Mouse (Mus musculus): ENCODE measurements around the gene Nhlh2. TPM values are rescaled to one million over a fixed set of nuclear protein-coding genes. Genes with fewer than 3 reads are reported as not detected.
A peak's percentile ranks its signal among the peaks of the same experiment; 100 is the strongest.

The Nhlh2 gene
- polyA plus RNA-seq, 1 experiment from 2014 or later, result 0.09 TPM

DNA sequence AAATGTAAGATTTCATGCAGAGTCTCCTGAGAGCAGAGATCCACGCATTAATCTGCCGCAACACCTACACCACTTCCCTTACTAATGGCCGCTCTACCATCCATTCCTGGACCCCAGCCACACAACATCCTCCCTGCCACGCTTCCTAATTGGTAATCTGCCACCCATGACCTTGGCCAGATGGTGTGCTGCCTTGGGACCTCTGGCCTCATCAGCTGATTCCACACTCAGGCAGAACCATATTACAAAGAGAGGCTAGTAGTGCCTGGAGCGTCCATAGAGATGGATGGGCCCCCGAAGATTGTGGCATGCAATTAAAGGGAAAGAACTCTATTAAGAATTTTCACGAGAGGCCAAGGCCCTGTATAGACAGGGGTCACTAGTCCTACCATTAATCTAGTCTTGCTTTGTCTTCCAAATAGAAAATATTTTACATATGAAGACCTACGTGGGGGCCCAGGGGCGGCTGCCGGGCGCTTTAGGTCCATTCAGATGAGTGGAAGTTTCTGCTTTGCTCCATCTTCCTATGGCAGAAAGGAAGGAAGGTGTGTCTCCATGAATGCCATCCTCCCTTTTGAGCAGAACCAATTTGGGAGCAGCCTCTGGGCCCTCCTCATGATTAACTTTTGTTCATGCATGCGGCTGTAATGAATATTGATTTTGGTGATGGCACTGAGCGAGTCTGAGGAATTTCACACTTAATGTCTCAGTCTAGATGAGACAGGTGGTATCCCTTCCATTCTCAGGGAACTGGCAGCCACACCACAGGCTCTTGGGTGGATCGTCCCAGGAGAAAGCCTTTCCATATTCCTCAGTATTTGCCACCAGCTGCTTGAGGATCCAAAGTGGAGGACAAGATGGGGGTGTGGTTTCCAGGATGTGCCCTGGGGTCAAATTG, 39.6 kb downstream of the Nhlh2 start:
- Histone ChIP-seq H3K9ac (ENCODE audit: low read depth, low read length) (no peak overlapping the region), H3K9me3 (ENCODE audit: control insufficient read depth, low read length) (no peaks in the 10 kb centered on the region), H3K36me3 (ENCODE audit: control insufficient read depth, insufficient read depth, low read length) (no peaks in the 10 kb centered on the region), H3K4me1 (ENCODE audit: control insufficient read depth, insufficient read depth, low read length) (no peaks in the 10 kb centered on the region), H3K27me3 (replicated peaks; ENCODE audit: control insufficient read depth, insufficient read depth, low read length) (no peaks in the 10 kb centered on the region), H3K27ac (ENCODE audit: low read length) (no peak overlapping the region), H3K4me2 (ENCODE audit: low read depth, low read length) (no peak overlapping the region), H3K4me3 (ENCODE audit: low read length) (no peak overlapping the region)
- no peak for ATAC-seq
- 80% methylated on average over 14 of the region's 14 CpGs for WGBS

DNA sequence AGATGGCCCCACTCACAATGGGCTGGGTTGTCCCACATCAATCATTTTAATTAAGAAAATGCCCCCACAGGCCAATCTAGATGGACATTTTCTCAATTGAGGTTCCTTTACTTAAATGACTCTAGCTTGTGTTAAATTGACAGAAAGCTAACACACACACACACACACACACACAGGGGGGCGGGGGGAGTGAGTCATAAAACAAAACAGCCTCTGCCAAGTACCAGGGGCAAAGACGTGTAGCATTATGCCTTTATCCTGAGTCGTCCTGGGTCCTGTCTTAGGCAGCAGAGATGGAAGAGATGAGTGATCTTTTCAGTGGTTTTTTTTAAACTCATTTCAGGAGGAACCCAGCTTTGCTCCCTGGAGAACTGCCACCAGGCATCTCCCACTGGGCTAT, 42.2 kb downstream of the Nhlh2 start:
- Histone ChIP-seq H3K4me2 (ENCODE audit: low read depth, low read length) (no peak overlapping the region), H3K27ac (ENCODE audit: low read length) (peak overlapping the region; percentile 24; the same call in 1 of the 2 replicates), H3K4me1 (ENCODE audit: control insufficient read depth, insufficient read depth, low read length) (no peaks in the 10 kb centered on the region), H3K9ac (ENCODE audit: low read depth, low read length) (no peak overlapping the region), H3K4me3 (ENCODE audit: low read length) (no peak overlapping the region), H3K36me3 (ENCODE audit: control insufficient read depth, insufficient read depth, low read length) (no peaks in the 10 kb centered on the region), H3K9me3 (ENCODE audit: control insufficient read depth, low read length) (no peaks in the 10 kb centered on the region), H3K27me3 (replicated peaks; ENCODE audit: control insufficient read depth, insufficient read depth, low read length) (no peaks in the 10 kb centered on the region)
- ATAC-seq, result no peak
- WGBS, result 41% methylated on average over 3 of the region's 3 CpGs

DNA sequence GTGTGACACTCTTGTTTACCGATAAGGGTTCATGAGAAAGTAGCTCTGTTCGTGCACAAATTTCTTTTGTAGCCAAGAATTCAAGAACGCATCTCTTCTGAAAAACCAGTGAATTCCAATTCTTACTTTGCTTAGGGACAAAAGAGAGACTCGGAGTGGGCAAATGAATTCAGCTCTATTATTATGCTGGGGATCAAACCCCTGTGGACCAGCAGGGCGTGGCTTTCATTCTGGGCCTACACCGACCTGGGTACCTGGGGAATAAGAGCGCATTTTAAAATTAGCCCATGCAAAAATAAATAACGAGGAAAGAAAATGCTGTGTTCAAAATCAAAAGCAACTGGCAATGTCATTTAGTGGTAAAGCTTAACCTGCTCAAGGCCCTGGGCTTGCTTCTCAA, 43.4 kb downstream of the Nhlh2 start:
- no peaks in the 10 kb centered on the region for H3K4me1 ChIP-seq (ENCODE audit: control insufficient read depth, insufficient read depth, low read length)
- no peaks in the 10 kb centered on the region for H3K27me3 ChIP-seq (replicated peaks; ENCODE audit: control insufficient read depth, insufficient read depth, low read length)
- 66% methylated on average over 8 of the region's 8 CpGs for WGBS
- ATAC-seq, result no peak
- no peak overlapping the region for H3K4me2 ChIP-seq (ENCODE audit: low read depth, low read length)
- no peaks in the 10 kb centered on the region for H3K9me3 ChIP-seq (ENCODE audit: control insufficient read depth, low read length)
- H3K9ac ChIP-seq (ENCODE audit: low read depth, low read length), result no peak overlapping the region
- no peaks in the 10 kb centered on the region for H3K36me3 ChIP-seq (ENCODE audit: control insufficient read depth, insufficient read depth, low read length)
- H3K27ac ChIP-seq (ENCODE audit: low read length), result no peak overlapping the region
- H3K4me3 ChIP-seq (ENCODE audit: low read length), result no peak overlapping the region

DNA sequence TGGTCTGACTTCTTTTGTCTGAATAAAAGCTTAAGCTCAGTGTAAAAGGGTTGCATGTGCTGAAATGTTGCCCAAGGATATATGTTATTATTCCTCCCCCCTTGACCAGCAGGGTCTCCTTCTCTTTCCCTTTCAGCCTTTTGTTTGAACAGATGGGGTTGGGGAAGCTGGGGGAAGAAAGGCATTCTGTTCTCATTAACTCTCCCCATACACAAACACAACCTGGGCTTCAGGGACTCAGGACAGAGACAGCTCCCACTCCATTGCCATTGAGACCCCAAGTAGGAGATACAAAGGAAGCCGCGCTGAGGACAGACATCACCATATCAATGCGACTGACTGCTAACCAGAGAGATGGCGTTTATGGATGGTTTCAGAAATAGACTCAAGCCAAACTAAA, 46.0 kb downstream of the Nhlh2 start:
- H3K9me3 ChIP-seq (ENCODE audit: control insufficient read depth, low read length), result no peaks in the 10 kb centered on the region
- H3K4me3 ChIP-seq (ENCODE audit: low read length), result no peak overlapping the region
- H3K4me1 ChIP-seq (ENCODE audit: control insufficient read depth, insufficient read depth, low read length), result no peaks in the 10 kb centered on the region
- H3K27ac ChIP-seq (ENCODE audit: low read length), result no peak overlapping the region
- H3K9ac ChIP-seq (ENCODE audit: low read depth, low read length), result no peak overlapping the region
- H3K36me3 ChIP-seq (ENCODE audit: control insufficient read depth, insufficient read depth, low read length), result no peaks in the 10 kb centered on the region
- no peaks in the 10 kb centered on the region for H3K27me3 ChIP-seq (replicated peaks; ENCODE audit: control insufficient read depth, insufficient read depth, low read length)
- WGBS, result 66% methylated on average over 4 of the region's 4 CpGs
- no peak for ATAC-seq
- no peak overlapping the region for H3K4me2 ChIP-seq (ENCODE audit: low read depth, low read length)

DNA sequence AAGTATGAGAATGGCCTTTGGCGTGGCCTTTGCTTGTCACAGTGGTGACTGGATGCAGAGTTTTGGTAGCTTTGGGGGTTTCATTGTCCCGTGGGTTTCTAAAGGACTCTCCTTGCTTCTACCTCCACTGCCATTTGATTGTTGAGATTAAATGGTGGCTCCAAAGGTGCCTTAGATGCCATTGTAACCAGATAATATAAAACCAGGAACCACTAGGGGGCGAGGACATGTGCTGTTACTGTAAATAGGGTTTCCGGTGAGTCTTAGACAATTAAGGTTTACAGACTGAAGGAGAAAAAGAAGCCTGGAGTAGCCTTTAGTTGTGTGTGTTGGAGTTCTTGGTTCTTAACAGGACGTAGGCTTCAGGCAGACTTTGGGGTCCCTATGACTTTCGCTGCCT, 50.2 kb downstream of the Nhlh2 start:
- Histone ChIP-seq H3K4me3 (ENCODE audit: low read length) (no peak overlapping the region), H3K9me3 (ENCODE audit: control insufficient read depth, low read length) (no peaks in the 10 kb centered on the region), H3K27me3 (replicated peaks; ENCODE audit: control insufficient read depth, insufficient read depth, low read length) (no peaks in the 10 kb centered on the region), H3K4me1 (ENCODE audit: control insufficient read depth, insufficient read depth, low read length) (peaks cover 8% of the 10 kb centered on the region; the same call in 1 of the 2 replicates), H3K27ac (ENCODE audit: low read length) (no peak overlapping the region), H3K4me2 (ENCODE audit: low read depth, low read length) (no peak overlapping the region), H3K36me3 (ENCODE audit: control insufficient read depth, insufficient read depth, low read length) (no peaks in the 10 kb centered on the region), H3K9ac (ENCODE audit: low read depth, low read length) (no peak overlapping the region)
- ATAC-seq, result no peak
- 74% methylated on average over 6 of the region's 6 CpGs for WGBS

DNA sequence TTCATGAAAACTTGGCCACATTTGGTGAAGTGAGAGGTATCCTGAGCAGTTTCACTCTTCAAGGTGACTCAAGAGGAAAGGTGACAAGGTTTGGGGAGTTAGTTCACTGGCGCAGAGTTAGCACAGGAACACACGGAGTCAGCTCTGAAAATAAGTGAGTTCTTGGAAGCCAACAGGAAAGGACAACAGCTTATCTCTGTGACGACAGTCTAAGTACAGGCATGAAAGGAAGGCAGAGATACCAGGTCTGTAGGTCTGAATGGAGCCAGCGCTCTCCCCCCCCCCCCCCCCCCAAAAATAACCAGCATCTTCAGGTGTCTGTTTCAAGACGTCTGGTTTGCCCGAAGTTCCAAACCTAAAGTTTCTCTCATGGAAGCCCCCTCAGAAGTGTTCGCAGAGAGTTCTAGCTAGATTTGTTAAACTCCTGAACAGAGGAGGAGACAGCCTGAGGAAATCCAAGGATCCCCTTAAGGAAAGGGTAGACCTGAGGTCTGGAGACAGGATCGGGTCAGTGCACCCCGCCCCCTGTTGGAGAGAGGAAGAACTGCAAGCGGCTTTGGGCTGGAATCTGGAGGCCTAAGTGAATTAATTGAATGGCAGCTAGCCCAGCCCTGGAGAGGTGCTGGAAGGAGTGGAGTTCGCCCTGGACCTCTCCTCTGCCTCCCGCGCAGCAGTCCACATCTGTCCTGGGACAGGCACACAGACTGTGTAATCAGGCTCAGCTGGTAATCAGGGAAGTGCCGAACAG, 52.2 kb downstream of the Nhlh2 start:
- no peak; the same call in 1 of the 2 replicates for ATAC-seq

DNA sequence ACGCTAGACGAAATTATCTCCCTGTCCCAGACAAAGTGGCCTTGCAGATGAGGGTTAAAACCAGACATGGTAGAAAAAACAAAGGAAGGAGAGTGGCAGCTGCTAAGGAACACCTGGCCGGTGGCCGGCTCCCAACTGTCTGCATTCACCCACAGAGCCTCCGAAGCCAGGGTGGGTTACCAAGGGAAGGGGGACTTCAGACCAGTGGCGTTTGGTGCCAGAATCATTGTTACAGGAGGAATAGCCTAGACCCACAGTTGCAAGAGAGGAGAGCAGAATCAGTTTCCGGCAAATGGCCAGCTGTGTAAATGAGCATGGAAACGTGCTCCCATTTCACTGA, 52.8 kb downstream of the Nhlh2 start:
- no peak overlapping the region for H3K4me2 ChIP-seq (ENCODE audit: low read depth, low read length)
- H3K36me3 ChIP-seq (ENCODE audit: control insufficient read depth, insufficient read depth, low read length), result no peaks in the 10 kb centered on the region
- 0 out of 2 replicates have a peak overlapping the region, but pooled peaks have one; percentile 24 for H3K27ac ChIP-seq (ENCODE audit: low read length)
- H3K9ac ChIP-seq (ENCODE audit: low read depth, low read length), result no peak overlapping the region
- no peaks in the 10 kb centered on the region for H3K27me3 ChIP-seq (replicated peaks; ENCODE audit: control insufficient read depth, insufficient read depth, low read length)
- no peak for ATAC-seq
- H3K4me3 ChIP-seq (ENCODE audit: low read length), result no peak overlapping the region
- peaks cover 8% of the 10 kb centered on the region; the same call in 1 of the 2 replicates for H3K4me1 ChIP-seq (ENCODE audit: control insufficient read depth, insufficient read depth, low read length)
- H3K9me3 ChIP-seq (ENCODE audit: control insufficient read depth, low read length), result no peaks in the 10 kb centered on the region
- 43% methylated on average over 8 of the region's 8 CpGs for WGBS

More for the DNA sequence above, 52.2 kb downstream of the Nhlh2 start:
- H3K4me1 ChIP-seq (ENCODE audit: control insufficient read depth, insufficient read depth, low read length), result peaks cover 8% of the 10 kb centered on the region; the same call in 1 of the 2 replicates
- H3K4me3 ChIP-seq (ENCODE audit: low read length), result no peak overlapping the region
- H3K4me2 ChIP-seq (ENCODE audit: low read depth, low read length), result no peak overlapping the region
- no peaks in the 10 kb centered on the region for H3K36me3 ChIP-seq (ENCODE audit: control insufficient read depth, insufficient read depth, low read length)
- no peaks in the 10 kb centered on the region for H3K27me3 ChIP-seq (replicated peaks; ENCODE audit: control insufficient read depth, insufficient read depth, low read length)
- WGBS, result 41% methylated on average over 14 of the region's 14 CpGs
- no peak overlapping the region for H3K9ac ChIP-seq (ENCODE audit: low read depth, low read length)
- H3K9me3 ChIP-seq (ENCODE audit: control insufficient read depth, low read length), result no peaks in the 10 kb centered on the region
- 0 out of 2 replicates have a peak overlapping the region, but pooled peaks have one; percentile 24 for H3K27ac ChIP-seq (ENCODE audit: low read length)

DNA sequence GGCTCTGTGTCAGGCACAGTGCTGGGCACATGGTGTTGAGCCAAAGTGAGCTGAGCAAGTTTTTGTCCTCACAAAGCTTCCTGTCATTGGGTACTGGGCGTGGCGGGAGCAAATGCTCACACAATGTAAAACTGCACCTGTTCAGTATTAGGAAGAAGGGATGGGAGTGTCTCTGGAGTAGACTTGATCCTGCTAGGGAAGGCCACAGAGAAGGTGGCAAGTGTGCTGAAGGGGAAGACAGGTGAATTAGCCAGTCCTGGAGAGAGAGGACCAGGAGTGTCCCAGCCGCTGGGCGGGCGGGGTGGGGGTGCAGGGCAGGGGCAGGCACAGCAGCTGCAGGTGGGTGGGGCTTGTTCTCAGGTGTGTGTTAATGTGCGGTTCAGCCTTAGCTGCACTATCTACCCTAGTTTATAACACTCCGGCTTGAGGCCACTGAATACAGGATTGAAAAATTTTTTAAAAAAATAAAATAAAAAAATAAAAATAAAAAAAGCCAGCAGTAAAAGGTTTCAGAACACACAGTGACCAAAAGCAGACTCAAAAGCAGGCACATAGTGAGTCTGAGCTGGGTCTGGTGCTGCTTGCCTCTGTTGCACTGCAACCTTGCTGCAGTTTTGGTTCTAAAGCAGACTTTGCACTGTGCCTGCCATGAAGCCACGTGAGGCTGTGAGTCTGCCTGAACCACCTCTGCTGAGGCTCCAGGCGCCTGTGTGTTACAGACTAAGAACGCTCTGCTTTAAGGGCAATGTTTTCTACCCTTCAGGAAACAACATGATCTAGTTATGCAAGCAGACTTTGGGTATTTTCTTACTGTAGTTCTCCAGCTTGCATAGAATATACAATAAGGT, 53.6 kb downstream of the Nhlh2 start:
- Histone ChIP-seq H3K27ac (ENCODE audit: low read length) (peak overlapping the region; percentile 57), H3K36me3 (ENCODE audit: control insufficient read depth, insufficient read depth, low read length) (no peaks in the 10 kb centered on the region), H3K4me1 (ENCODE audit: control insufficient read depth, insufficient read depth, low read length) (peaks cover 8% of the 10 kb centered on the region; the same call in 1 of the 2 replicates), H3K4me3 (ENCODE audit: low read length) (no peak overlapping the region), H3K27me3 (replicated peaks; ENCODE audit: control insufficient read depth, insufficient read depth, low read length) (no peaks in the 10 kb centered on the region), H3K4me2 (ENCODE audit: low read depth, low read length) (peak overlapping the region; percentile 2; the same call in 1 of the 2 replicates), H3K9ac (ENCODE audit: low read depth, low read length) (no peak overlapping the region), H3K9me3 (ENCODE audit: control insufficient read depth, low read length) (no peaks in the 10 kb centered on the region)
- ATAC-seq, result peak; percentile 93
- 48% methylated on average over 10 of the region's 10 CpGs for WGBS

DNA sequence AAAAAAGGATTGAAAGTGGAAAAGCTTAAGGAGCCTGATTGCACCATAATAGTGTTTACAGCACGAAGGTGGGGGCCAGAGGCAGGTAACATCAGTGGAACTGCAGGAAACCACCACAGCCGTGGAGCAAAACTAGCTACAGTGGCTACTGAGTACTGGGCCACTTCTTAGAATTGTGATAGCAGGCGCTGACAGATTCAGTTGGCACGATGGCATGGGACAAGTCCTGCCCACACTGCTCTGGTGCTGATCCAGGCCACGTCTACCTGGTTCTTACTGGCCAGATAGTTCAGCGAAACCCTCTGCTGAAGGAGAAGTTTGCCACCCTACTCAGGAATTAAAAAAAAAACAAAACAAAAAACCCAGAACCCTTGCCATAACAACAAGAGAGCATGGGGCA, 54.7 kb downstream of the Nhlh2 start:
- Histone ChIP-seq H3K27ac (ENCODE audit: low read length) (no peak overlapping the region), H3K4me2 (ENCODE audit: low read depth, low read length) (no peak overlapping the region), H3K27me3 (replicated peaks; ENCODE audit: control insufficient read depth, insufficient read depth, low read length) (no peaks in the 10 kb centered on the region), H3K9me3 (ENCODE audit: control insufficient read depth, low read length) (no peaks in the 10 kb centered on the region), H3K4me1 (ENCODE audit: control insufficient read depth, insufficient read depth, low read length) (peaks cover 8% of the 10 kb centered on the region; the same call in 1 of the 2 replicates), H3K36me3 (ENCODE audit: control insufficient read depth, insufficient read depth, low read length) (no peaks in the 10 kb centered on the region), H3K9ac (ENCODE audit: low read depth, low read length) (no peak overlapping the region), H3K4me3 (ENCODE audit: low read length) (no peak overlapping the region)
- 77% methylated on average over 6 of the region's 6 CpGs for WGBS
- no peak for ATAC-seq

Measured in intestine, embryonic 16.5 days (tissue).